Mouse (Mus musculus) brain, embryonic 14.5 days (tissue): ENCODE data around the gene Dbf4.

Experiments
- CTCF ChIP-seq: fragments of 200-500 bp; IDR thresholded peaks from 2 replicates; pipeline ENCODE4 v1.5.1; 2012; ENCODE audit warnings: inconsistent platforms, mild to moderate bottlenecking, moderate library complexity, borderline replicate concordance; ENCODE audit not compliant: insufficient read depth, insufficient read length; ENCODE audit errors: extremely low read depth
- POLR2A ChIP-seq: fragments of 200-500 bp; IDR thresholded peaks from 2 replicates; pipeline ENCODE4 v1.6.1; 2012; ENCODE audit warnings: mild to moderate bottlenecking, inconsistent platforms, borderline replicate concordance; ENCODE audit not compliant: poor library complexity, insufficient read depth, insufficient read length, severe bottlenecking; ENCODE audit errors: extremely low read depth

DNA sequence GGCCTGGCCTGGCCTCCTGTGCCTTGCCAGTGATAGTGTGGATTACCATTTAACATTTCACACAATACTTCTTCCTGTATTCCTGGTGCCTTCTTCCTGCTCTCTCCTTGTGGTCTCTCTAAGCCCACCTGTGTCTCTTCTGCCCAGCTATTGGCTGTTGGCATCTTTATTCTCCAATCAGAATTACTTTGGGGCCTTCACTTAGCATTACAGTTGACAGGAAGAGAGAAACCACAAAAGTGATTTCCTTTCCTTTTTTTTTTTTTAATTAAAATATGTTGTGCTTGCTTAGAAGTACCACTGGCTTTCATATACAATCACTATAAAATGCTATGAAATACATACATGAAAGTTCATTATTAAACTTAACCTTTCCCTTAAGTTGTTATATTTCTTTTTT lies 33.0 kb upstream of the Dbf4 start:
- TF ChIP-seq POLR2A: no peak
- TF ChIP-seq CTCF: no peak
